Mouse (Mus musculus) lung, adult 2 months (tissue): Measurements from ENCODE around the gene Mgat4a.

ENCODE experiments used
- CTCF ChIP-seq: fragments of 200-500 bp; IDR thresholded peaks from 2 replicates; pipeline ENCODE4 v1.5.1; 2011; ENCODE audit warnings: mild to moderate bottlenecking, low read length, control low read depth; ENCODE audit not compliant: insufficient read depth
- POLR2A ChIP-seq: fragments of 200-500 bp; IDR thresholded peaks from 2 replicates; pipeline ENCODE4 v1.6.1; 2011; ENCODE audit warnings: low read depth, mild to moderate bottlenecking, control low read depth, low read length, borderline replicate concordance; ENCODE audit errors: extremely low read depth

GRCm38 (mm10) chr1:37561955-37562354 lies 21.1 kb upstream of the Mgat4a start:
- TF ChIP-seq POLR2A (no peak), CTCF (no peak)
